Mouse (Mus musculus) embryonic fibroblast, embryonic 13.5 days (primary cell): ENCODE results near the gene Xpr1. TPM values are rescaled to one million over a fixed set of nuclear protein-coding genes. Genes with fewer than 3 reads are reported as not detected.

Experiments
- H3K27ac ChIP-seq: 2 replicates; pipeline ENCODE4 v1.5.1; 2012; ENCODE audit warnings: low read length, control low read depth, inconsistent platforms; ENCODE audit not compliant: insufficient read depth
- H3K4me1 ChIP-seq: 2 replicates; pipeline ENCODE4 v1.6.1; 2011; ENCODE audit warnings: low read length; ENCODE audit not compliant: control insufficient read depth, insufficient read depth
- H3K4me3 ChIP-seq: 2 replicates; pipeline ENCODE4 v1.5.1; 2011; ENCODE audit warnings: mild to moderate bottlenecking, control low read depth, low read length; ENCODE audit not compliant: insufficient read depth
- CTCF ChIP-seq: IDR thresholded peaks from 2 replicates; pipeline ENCODE4 v1.5.1; 2011; ENCODE audit warnings: mild to moderate bottlenecking, control low read depth, low read length, moderate library complexity, borderline replicate concordance; ENCODE audit not compliant: insufficient read depth
- POLR2A ChIP-seq: IDR thresholded peaks from 2 replicates; pipeline ENCODE4 v1.6.1; 2011; ENCODE audit warnings: low read depth, mild to moderate bottlenecking, control low read depth, low read length, moderate library complexity
- polyA plus RNA-seq: library from polyadenylated mRNA; stranded (reverse); fragments of >200 nt; gene quantifications from 2 replicates; pipeline ENCODE4 v1.2.4, GENCODE M21; 2011; ENCODE audit warnings: low read depth; ENCODE audit not compliant: missing spikeins, insufficient read length

The Xpr1 gene
- polyA plus RNA-seq, 1 experiment: 43.7 TPM

GRCm38 (mm10) chr1:155252631-155253121 lies 164.5 kb downstream of the Xpr1 start:
- no peak overlapping the region for H3K27ac ChIP-seq
- H3K4me1 ChIP-seq: no peaks in the 10 kb centered on the region
- TF ChIP-seq CTCF: no peak
- no peak for TF ChIP-seq POLR2A
- no peak overlapping the region for H3K4me3 ChIP-seq

DNA sequence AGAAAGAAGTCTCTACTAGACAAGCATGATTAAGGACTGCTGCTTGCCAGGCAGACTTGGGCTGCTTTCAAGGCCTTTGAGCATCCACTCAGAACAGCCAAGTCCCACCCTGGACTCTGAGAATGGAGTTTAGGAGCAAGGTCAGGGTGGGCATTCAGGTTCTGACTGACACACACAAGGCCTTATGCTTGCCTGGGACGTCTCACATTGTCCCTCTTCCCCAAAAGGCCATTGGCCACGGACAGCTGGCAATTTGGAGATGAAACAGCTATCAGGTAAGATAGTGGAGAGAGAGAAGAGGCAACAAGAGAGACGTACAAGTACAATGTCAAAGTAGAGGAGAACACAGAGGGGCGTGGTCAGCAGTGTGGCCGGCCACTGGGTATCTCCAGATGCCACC lies 165.6 kb downstream of the Xpr1 start:
- TF ChIP-seq CTCF: no peak
- TF ChIP-seq POLR2A: no peak
- H3K27ac ChIP-seq: no peak overlapping the region

GRCm38 (mm10) chr1:155250531-155251135 lies 166.6 kb downstream of the Xpr1 start:
- Histone ChIP-seq H3K4me3 (no peak overlapping the region), H3K4me1 (no peaks in the 10 kb centered on the region), H3K27ac (no peak overlapping the region)
- TF ChIP-seq CTCF (no peak), POLR2A (no peak)

More for the DNA sequence above, 165.6 kb downstream of the Xpr1 start:
- Histone ChIP-seq H3K4me3 (no peak overlapping the region), H3K4me1 (no peaks in the 10 kb centered on the region)

GRCm38 (mm10) chr1:155249896-155250295 lies 167.3 kb downstream of the Xpr1 start:
- H3K4me1 ChIP-seq: no peaks in the 10 kb centered on the region
- no peak overlapping the region for H3K27ac ChIP-seq
- no peak for TF ChIP-seq POLR2A
- TF ChIP-seq CTCF: no peak
- H3K4me3 ChIP-seq: no peak overlapping the region

GRCm38 (mm10) chr1:155248041-155248440 lies 169.2 kb downstream of the Xpr1 start:
- TF ChIP-seq POLR2A (no peak), CTCF (no peak)
- Histone ChIP-seq H3K27ac (no peak overlapping the region), H3K4me1 (no peaks in the 10 kb centered on the region)

GRCm38 (mm10) chr1:155247441-155247840 lies 169.8 kb downstream of the Xpr1 start:
- no peak overlapping the region for H3K4me3 ChIP-seq
- H3K4me1 ChIP-seq: no peaks in the 10 kb centered on the region
- no peak for TF ChIP-seq POLR2A
- no peak overlapping the region for H3K27ac ChIP-seq

More at GRCm38 (mm10) chr1:155248041-155248440, 169.2 kb downstream of the Xpr1 start:
- H3K4me3 ChIP-seq: no peak overlapping the region

DNA sequence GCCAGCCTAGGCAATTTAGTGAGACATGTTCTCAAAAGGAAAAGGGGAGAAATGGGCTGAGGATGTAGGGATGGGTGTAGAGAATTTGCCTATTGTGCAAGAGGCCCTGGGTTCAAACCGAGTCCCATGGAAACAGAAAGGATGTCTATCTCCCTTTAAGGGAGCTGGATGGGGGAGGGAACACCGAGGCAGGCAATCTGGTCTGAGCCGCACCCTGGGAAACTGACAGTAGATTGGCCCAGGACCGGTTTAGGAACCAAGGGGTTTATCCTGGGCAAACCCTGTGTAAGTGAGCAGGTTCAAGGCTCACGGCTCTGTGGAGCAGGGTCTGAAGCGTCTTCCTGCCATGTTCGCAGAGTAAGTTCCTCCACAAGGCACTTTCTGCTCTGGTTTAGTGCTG lies 171.7 kb downstream of the Xpr1 start:
- Histone ChIP-seq H3K4me1 (no peaks in the 10 kb centered on the region), H3K27ac (peak overlapping the region; percentile 55; the same call in 1 of the 2 replicates), H3K4me3 (peak overlapping the region; percentile 86)
- TF ChIP-seq CTCF (no peak), POLR2A (no peak)

GRCm38 (mm10) chr1:155244771-155245211 lies 172.4 kb downstream of the Xpr1 start:
- peak overlapping the region; percentile 86 for H3K4me3 ChIP-seq
- peak overlapping the region; percentile 55 for H3K27ac ChIP-seq
- TF ChIP-seq CTCF (no peak), POLR2A (peak; percentile 40)
- no peaks in the 10 kb centered on the region for H3K4me1 ChIP-seq

GRCm38 (mm10) chr1:155243797-155244770 lies 173.1 kb downstream of the Xpr1 start, which contains the start of gene BC034090:
BC034090 (minus strand) TSS chr1:155244444.
- Histone ChIP-seq H3K4me3 (peak within 1 kb of the TSS; percentile 86), H3K27ac (peak within 1 kb of the TSS; percentile 55), H3K4me1 (no peaks in the 10 kb centered on the region)
- TF ChIP-seq POLR2A: peak; percentile 48
- no peak for TF ChIP-seq CTCF

DNA sequence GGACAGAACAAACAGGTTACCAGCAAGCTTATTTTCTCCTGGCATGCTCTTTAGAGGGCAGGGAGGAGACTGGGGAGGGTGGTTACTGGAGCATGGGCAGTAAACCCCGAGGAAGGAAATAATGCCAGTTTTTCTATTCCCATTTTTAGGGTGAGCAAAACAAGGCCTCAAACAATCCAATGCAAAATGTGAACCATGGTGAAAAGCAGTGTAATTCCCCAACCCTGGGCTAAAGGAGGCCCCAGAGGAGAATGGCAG lies 174.8 kb downstream of the Xpr1 start:
- no peak for TF ChIP-seq CTCF
- no peak for TF ChIP-seq POLR2A
- H3K4me3 ChIP-seq: no peak overlapping the region

More for the DNA sequence above, 174.8 kb downstream of the Xpr1 start:
- no peak overlapping the region for H3K27ac ChIP-seq
- H3K4me1 ChIP-seq: no peaks in the 10 kb centered on the region
